Mouse (Mus musculus) heart, adult 2 months (tissue): ENCODE measurements around the gene Mex3a. TPM values are rescaled to one million over a fixed set of nuclear protein-coding genes. Genes with fewer than 3 reads are reported as not detected.

Source experiments
- DNase-seq, 2 experiments: peaks; one replicate each; pipeline ENCODE4 v3.0.0; 2021
- H3K27ac ChIP-seq: fragments of 200-600 bp; 2 replicates; pipeline ENCODE4 v1.8.1; 2022
- H3K27me3 ChIP-seq: fragments of 200-500 bp; 2 replicates; pipeline ENCODE4 v1.6.1; 2012; ENCODE audit warnings: mild to moderate bottlenecking, low read length, inconsistent platforms, mixed read lengths; ENCODE audit not compliant: control insufficient read depth, insufficient read depth
- H3K36me3 ChIP-seq: fragments of 200-500 bp; 2 replicates; pipeline ENCODE4 v1.6.1; 2012; ENCODE audit warnings: low read length, inconsistent platforms; ENCODE audit not compliant: control insufficient read depth, insufficient read depth
- H3K4me1 ChIP-seq: fragments of 200-500 bp; 2 replicates; pipeline ENCODE4 v1.6.1; 2011; ENCODE audit warnings: low read length; ENCODE audit not compliant: control insufficient read depth, insufficient read depth
- H3K4me3 ChIP-seq: fragments of 200-600 bp; 2 replicates; pipeline ENCODE4 v1.8.1; 2022
- H3K79me2 ChIP-seq: fragments of 200-500 bp; replicated peaks from 2 replicates; pipeline ENCODE4 v1.6.1; 2012; ENCODE audit warnings: mild to moderate bottlenecking, inconsistent platforms, low read length, moderate library complexity, mixed read lengths; ENCODE audit not compliant: control insufficient read depth, insufficient read depth
- H3K9ac ChIP-seq: fragments of 200-500 bp; 2 replicates; pipeline ENCODE4 v1.6.1; 2012; ENCODE audit warnings: low read depth, mild to moderate bottlenecking, control low read depth, inconsistent platforms, low read length, mixed read lengths
- CTCF ChIP-seq: fragments of 200-600 bp; IDR thresholded peaks from 2 replicates; pipeline ENCODE4 v1.8.1; 2022; ENCODE audit warnings: antibody characterized with exemption, mild to moderate bottlenecking, moderate library complexity
- EP300 ChIP-seq: fragments of 200-500 bp; IDR thresholded peaks from 2 replicates; pipeline ENCODE4 v1.6.1; 2011; ENCODE audit warnings: low read depth, low read length, control low read depth; ENCODE audit not compliant: insufficient read depth
- POLR2A ChIP-seq: fragments of 200-500 bp; IDR thresholded peaks from 2 replicates; pipeline ENCODE4 v1.6.1; 2011; ENCODE audit warnings: mild to moderate bottlenecking, low read depth, low read length, control low read depth; ENCODE audit not compliant: insufficient read depth
- WGBS: fragments of 180-500 bp; shearing (Covaris S2); methylation state at CpG from one replicate; pipeline ENCODE4 v1.1.7; 2018; 5-methylcytosine and 5-hydroxymethylcytosine counted together
- intact Hi-C: fragments of 180-260 bp; cut with DNase I; formaldehyde crosslinking; loops from one replicate; pipeline ENCODE4 v1.15.1; 2025
- polyA plus RNA-seq: library from polyadenylated mRNA; depleted of rRNA; stranded (reverse); fragments of >200 nt; gene quantifications from 2 replicates; pipeline ENCODE4 v1.2.3, GENCODE M21; 2012
- total RNA-seq, 2 experiments: library from RNA; stranded (reverse); gene quantifications; 2 replicates each; pipeline ENCODE4 v1.2.3; 2021

Mex3a gene
- total and polyA plus RNA-seq, 3 experiments, result 0.27 to 0.45 (median 0.42) TPM

GRCm38 (mm10) chr3:88553880-88554586, 21.8 kb downstream of the Mex3a start:
- Histone ChIP-seq H3K79me2 (no peaks in the 10 kb centered on the region), H3K27ac (peak overlapping the region; percentile 97), H3K9ac (peak overlapping the region; percentile 76), H3K36me3 (no peaks in the 10 kb centered on the region), H3K27me3 (no peaks in the 10 kb centered on the region), H3K4me3 (peak overlapping the region; percentile 55), H3K4me1 (peaks cover 3% of the 10 kb centered on the region)
- no peak for DNase-seq
- intact Hi-C loops, result loop anchor here (2.0 to 10.0 kb wide), 3 partner anchors 19 to 621 kb away; partner anchors contain the start of gene Scamp3
- under 1% methylated on average over 41 of the region's 41 CpGs for WGBS
- TF ChIP-seq CTCF, result no peak
- no peak for TF ChIP-seq EP300
- TF ChIP-seq POLR2A, result no peak

DNA sequence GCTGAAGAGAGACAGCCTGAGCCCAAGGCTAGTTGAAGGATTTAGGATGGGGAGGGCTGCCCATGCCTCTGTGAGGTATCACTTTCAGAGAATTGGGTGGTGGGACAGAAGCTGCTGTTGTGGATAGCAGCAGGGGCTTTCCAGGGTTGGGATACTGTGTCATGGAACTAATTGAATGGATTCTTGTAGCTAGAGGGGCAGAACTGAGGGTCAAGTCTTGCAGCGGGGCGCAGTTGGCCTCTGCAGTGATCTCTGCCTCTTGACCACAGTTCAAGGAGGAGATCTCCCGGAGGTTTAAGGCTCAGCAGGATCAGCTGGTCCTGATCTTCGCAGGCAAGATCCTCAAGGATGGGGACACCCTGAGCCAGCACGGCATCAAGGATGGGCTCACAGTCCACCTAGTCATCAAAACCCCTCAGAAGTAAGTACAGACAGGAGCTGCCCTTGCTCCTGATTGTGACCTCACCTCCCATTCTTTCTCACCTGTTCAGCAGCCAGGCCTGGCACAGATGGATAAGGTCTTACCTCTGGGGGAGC, 22.9 kb downstream of the Mex3a start:
- no peak for TF ChIP-seq CTCF
- no peak for TF ChIP-seq POLR2A
- no peak for TF ChIP-seq EP300
- Histone ChIP-seq H3K27ac (no peak overlapping the region), H3K4me1 (peaks cover 3% of the 10 kb centered on the region), H3K27me3 (no peaks in the 10 kb centered on the region), H3K4me3 (no peak overlapping the region), H3K36me3 (no peaks in the 10 kb centered on the region), H3K9ac (no peak overlapping the region), H3K79me2 (no peaks in the 10 kb centered on the region)
- 97% methylated on average over 5 of the region's 5 CpGs for WGBS
- intact Hi-C loops, result loop anchor here (10.0 kb wide), 1 partner anchor 620 kb away; the partner anchor contains the start of gene Scamp3
- DNase-seq, result peak in 1 of 2 experiments; percentile 16

DNA sequence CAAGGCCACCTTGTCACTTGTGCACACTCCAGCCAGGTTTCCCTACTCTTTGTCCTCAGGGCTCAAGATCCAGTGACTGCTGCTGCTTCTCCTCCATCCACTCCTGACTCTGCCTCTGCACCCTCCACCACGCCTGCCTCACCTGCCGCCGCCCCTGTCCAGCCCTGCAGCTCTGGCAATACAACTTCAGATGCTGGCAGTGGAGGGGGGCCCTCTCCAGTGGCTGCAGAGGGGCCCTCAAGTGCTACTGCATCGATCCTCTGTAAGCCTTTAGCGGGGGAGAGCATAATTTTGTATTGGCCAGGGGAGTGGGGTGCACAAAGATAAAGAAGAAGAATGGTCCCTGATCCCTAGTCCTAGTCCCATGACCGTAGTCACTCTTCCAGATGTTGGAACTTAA, 23.5 kb downstream of the Mex3a start:
- no peak for TF ChIP-seq EP300
- no peak for TF ChIP-seq POLR2A
- TF ChIP-seq CTCF, result no peak
- WGBS, result 98% methylated on average over 6 of the region's 6 CpGs
- Histone ChIP-seq H3K4me1 (peaks cover 3% of the 10 kb centered on the region), H3K79me2 (no peaks in the 10 kb centered on the region), H3K27ac (no peak overlapping the region), H3K36me3 (no peaks in the 10 kb centered on the region), H3K9ac (no peak overlapping the region), H3K27me3 (no peaks in the 10 kb centered on the region), H3K4me3 (no peak overlapping the region)
- intact Hi-C loops, result loop anchor here (10.0 kb wide), 1 partner anchor 619 kb away; the partner anchor contains the start of gene Scamp3
- no peak for DNase-seq

DNA sequence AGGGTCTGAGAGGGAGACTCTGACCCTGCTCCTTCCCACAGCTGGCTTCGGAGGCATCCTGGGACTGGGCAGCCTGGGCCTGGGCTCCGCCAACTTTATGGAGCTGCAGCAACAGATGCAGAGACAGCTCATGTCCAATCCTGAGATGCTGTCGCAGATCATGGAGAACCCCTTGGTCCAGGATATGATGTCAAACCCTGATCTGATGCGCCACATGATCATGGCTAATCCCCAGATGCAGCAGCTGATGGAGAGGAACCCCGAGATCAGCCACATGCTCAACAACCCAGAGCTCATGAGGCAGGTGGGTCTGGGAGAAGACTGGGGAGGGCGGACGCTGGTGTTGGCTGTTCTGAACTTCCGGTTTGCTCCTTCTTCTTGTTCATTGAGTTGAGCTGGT, 24.4 kb downstream of the Mex3a start:
- no peak for TF ChIP-seq EP300
- TF ChIP-seq CTCF, result no peak
- no peak for TF ChIP-seq POLR2A
- H3K27ac ChIP-seq, result no peak overlapping the region
- H3K27me3 ChIP-seq, result no peaks in the 10 kb centered on the region
- H3K4me3 ChIP-seq, result no peak overlapping the region
- intact Hi-C loops, result loop anchor here (10.0 kb wide), 1 partner anchor 618 kb away; the partner anchor contains the start of gene Scamp3
- DNase-seq, result no peak
- H3K9ac ChIP-seq, result no peak overlapping the region
- H3K4me1 ChIP-seq, result peaks cover 1% of the 10 kb centered on the region
- H3K79me2 ChIP-seq, result no peaks in the 10 kb centered on the region
- WGBS, result 93% methylated on average over 8 of the region's 8 CpGs
- H3K36me3 ChIP-seq, result no peaks in the 10 kb centered on the region

DNA sequence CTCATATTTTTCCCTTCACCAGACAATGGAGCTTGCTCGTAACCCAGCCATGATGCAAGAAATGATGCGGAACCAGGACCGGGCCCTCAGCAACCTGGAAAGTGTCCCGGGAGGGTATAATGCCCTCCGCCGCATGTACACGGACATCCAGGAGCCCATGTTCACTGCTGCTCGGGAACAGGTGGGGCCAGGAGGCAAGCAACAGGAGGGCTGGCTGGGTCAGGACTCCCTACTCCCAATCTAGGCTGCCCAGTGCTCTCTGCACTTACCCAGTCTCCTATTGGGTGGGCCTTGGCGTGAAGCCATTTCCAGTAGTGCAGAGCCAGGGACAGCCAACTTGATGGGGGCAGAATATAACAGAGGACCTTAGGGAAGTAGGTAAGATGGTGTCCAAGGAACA, 27.4 kb downstream of the Mex3a start:
- Histone ChIP-seq H3K9ac (no peak overlapping the region), H3K79me2 (no peaks in the 10 kb centered on the region), H3K36me3 (no peaks in the 10 kb centered on the region), H3K4me3 (no peak overlapping the region), H3K27me3 (no peaks in the 10 kb centered on the region), H3K4me1 (no peaks in the 10 kb centered on the region), H3K27ac (no peak overlapping the region)
- intact Hi-C loops, result loop anchor here (10.0 kb wide), 1 partner anchor 615 kb away; the partner anchor contains the start of gene Scamp3
- 95% methylated on average over 9 of the region's 9 CpGs for WGBS
- TF ChIP-seq POLR2A, result no peak
- no peak for TF ChIP-seq EP300
- no peak for TF ChIP-seq CTCF
- no peak for DNase-seq

- Histone ChIP-seq H3K36me3 (no peaks in the 10 kb centered on the region), H3K4me1 (no peaks in the 10 kb centered on the region), H3K27ac (no peak overlapping the region), H3K79me2 (no peaks in the 10 kb centered on the region), H3K9ac (no peak overlapping the region), H3K4me3 (no peak overlapping the region), H3K27me3 (no peaks in the 10 kb centered on the region)
- no peak for TF ChIP-seq CTCF
- no peak for TF ChIP-seq EP300
- no peak for TF ChIP-seq POLR2A
- DNase-seq, result no peak
- intact Hi-C loops, result no loop called here
- WGBS, result 70% methylated on average over 4 of the region's 4 CpGs
Observed at GRCm38 (mm10) chr3:88561989-88562388, 29.8 kb downstream of the Mex3a start.
